Mouse (Mus musculus) liver, adult 2 months (tissue): ENCODE results near the gene Cacna1h. TPM values are rescaled to one million over a fixed set of nuclear protein-coding genes. Genes with fewer than 3 reads are reported as not detected.

Source experiments
- DNase-seq: peaks from one replicate; pipeline ENCODE4 v3.0.0-alpha.2; 2011; ENCODE audit warnings: low read depth, low spot score; ENCODE audit errors: extremely low read depth
- H3K27ac ChIP-seq: fragments of 200-500 bp; replicated peaks from 2 replicates; pipeline ENCODE4 v1.5.1; 2012; ENCODE audit warnings: low read depth, mild to moderate bottlenecking, control low read depth, inconsistent platforms, low read length; ENCODE audit not compliant: insufficient read depth
- H3K27me3 ChIP-seq: fragments of 200-500 bp; 2 replicates; pipeline ENCODE4 v1.6.1; 2012; ENCODE audit warnings: mild to moderate bottlenecking, moderate library complexity, low read length, inconsistent platforms; ENCODE audit not compliant: control insufficient read depth, insufficient read depth
- H3K36me3 ChIP-seq: fragments of 200-500 bp; 2 replicates; pipeline ENCODE4 v1.6.1; 2012; ENCODE audit warnings: low read length, inconsistent platforms; ENCODE audit not compliant: control insufficient read depth, insufficient read depth
- H3K4me1 ChIP-seq: fragments of 200-500 bp; 2 replicates; pipeline ENCODE4 v1.6.1; 2011; ENCODE audit warnings: low read length; ENCODE audit not compliant: control insufficient read depth, insufficient read depth
- H3K4me3 ChIP-seq: fragments of 200-500 bp; 2 replicates; pipeline ENCODE4 v1.5.1; 2011; ENCODE audit warnings: low read depth, mild to moderate bottlenecking, control low read depth, low read length, moderate library complexity; ENCODE audit not compliant: insufficient read depth
- H3K79me2 ChIP-seq: fragments of 200-500 bp; 2 replicates; pipeline ENCODE4 v1.6.1; 2012; ENCODE audit warnings: inconsistent platforms, mild to moderate bottlenecking, low read length, moderate library complexity; ENCODE audit not compliant: control insufficient read depth, insufficient read depth
- H3K9ac ChIP-seq: fragments of 200-500 bp; 2 replicates; pipeline ENCODE4 v1.6.1; 2012; ENCODE audit warnings: low read depth, mild to moderate bottlenecking, control low read depth, inconsistent platforms, low read length
- CTCF ChIP-seq: fragments of 200-500 bp; IDR thresholded peaks from 2 replicates; pipeline ENCODE4 v1.5.1; 2011; ENCODE audit warnings: low read depth, low read length, control low read depth
- POLR2A ChIP-seq: fragments of 200-500 bp; IDR thresholded peaks from 2 replicates; pipeline ENCODE4 v1.6.1; 2011; ENCODE audit warnings: low read length, control low read depth; ENCODE audit not compliant: insufficient read depth; ENCODE audit errors: extremely low read depth
- WGBS: fragments of 180-500 bp; shearing (Covaris S2); methylation state at CpG from one replicate; pipeline ENCODE4 v1.1.7; 2018; 5-methylcytosine and 5-hydroxymethylcytosine counted together
- polyA plus RNA-seq: library from polyadenylated mRNA; depleted of rRNA; stranded (reverse); fragments of >200 nt; gene quantifications from 2 replicates; pipeline ENCODE4 v1.2.3, GENCODE M21; 2012
- total RNA-seq: library from RNA; depleted of rRNA; stranded (reverse); fragments of >200 nt; gene quantifications from 2 replicates; pipeline ENCODE4 v1.2.3, GENCODE M21; 2014

The Cacna1h gene
- total and polyA plus RNA-seq, 2 experiments: 0.05 TPM; not detected in 1

DNA sequence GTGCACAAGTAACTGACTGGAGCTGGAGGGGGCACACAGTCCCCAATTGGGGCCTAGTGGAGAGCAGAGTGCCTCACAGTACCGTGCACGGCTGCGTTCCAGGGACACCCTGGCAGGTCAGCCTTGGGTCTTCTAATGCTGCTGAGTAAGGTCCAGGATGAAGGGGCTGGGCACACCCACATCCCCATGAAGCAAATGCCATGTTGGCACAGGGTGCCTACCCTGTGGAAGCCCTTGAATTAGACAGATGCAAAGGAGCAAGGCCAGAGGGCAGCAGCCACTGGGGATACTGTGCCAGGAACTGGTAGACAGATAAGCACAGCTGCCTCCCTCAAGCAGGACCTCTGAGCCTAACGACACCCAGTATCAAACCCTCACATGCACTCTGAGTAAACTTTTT is 39.1 kb downstream of the Cacna1h start:
- no peak for DNase-seq
- Histone ChIP-seq H3K4me1 (no peaks in the 10 kb centered on the region), H3K27ac (no peak overlapping the region), H3K27me3 (no peaks in the 10 kb centered on the region), H3K79me2 (no peaks in the 10 kb centered on the region), H3K4me3 (no peak overlapping the region), H3K36me3 (no peaks in the 10 kb centered on the region), H3K9ac (no peak overlapping the region)
- WGBS: 78% methylated on average over 4 of the region's 4 CpGs
- no peak for TF ChIP-seq CTCF
- TF ChIP-seq POLR2A: no peak

DNA sequence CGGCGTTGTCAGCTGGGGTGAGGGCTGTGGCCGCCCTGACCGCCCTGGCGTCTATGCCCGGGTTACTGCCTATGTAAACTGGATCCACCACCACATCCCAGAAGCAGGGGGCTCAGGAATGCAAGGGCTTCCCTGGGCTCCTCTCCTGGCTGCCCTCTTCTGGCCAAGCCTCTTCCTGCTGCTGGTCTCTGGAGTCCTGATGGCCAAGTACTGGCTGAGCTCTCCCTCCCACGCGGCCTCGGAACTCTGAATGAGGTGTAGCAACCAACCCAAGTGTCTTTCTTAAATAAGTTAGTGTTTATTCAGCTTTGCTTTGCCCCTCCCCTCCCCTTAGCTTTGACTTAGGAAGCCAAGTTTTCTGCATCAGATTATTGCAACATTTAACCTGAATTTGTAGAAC is 59.6 kb downstream of the Cacna1h start:
- TF ChIP-seq CTCF (no peak), POLR2A (no peak)
- H3K4me3 ChIP-seq: no peak overlapping the region
- no peak overlapping the region for H3K9ac ChIP-seq
- H3K27me3 ChIP-seq: no peaks in the 10 kb centered on the region
- no peaks in the 10 kb centered on the region for H3K79me2 ChIP-seq
- no peak for DNase-seq
- H3K4me1 ChIP-seq: no peaks in the 10 kb centered on the region
- H3K36me3 ChIP-seq: no peaks in the 10 kb centered on the region
- H3K27ac ChIP-seq: no peak overlapping the region
- 33% methylated on average over 9 of the region's 9 CpGs for WGBS

DNA sequence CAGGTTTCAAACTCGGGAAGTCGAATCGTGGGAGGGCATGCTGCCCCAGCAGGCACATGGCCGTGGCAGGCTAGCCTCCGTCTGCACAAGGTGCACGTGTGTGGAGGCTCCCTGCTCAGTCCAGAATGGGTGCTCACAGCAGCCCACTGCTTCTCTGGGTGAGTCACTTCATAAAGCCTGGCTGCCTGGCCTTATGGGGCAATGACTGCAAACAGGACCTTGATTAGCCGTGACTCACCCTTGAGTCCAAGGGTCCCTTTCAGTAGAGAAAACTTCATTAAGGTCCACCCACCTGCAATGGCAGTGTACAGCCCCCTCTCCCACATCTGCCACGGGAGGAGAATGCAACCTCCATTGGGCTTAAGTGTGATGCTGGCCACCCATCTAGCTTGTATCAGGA is 61.1 kb downstream of the Cacna1h start:
- Histone ChIP-seq H3K4me3 (no peak overlapping the region), H3K27me3 (no peaks in the 10 kb centered on the region), H3K9ac (no peak overlapping the region), H3K79me2 (no peaks in the 10 kb centered on the region), H3K27ac (no peak overlapping the region), H3K4me1 (no peaks in the 10 kb centered on the region), H3K36me3 (no peaks in the 10 kb centered on the region)
- no peak for DNase-seq
- WGBS: 35% methylated on average over 8 of the region's 8 CpGs
- TF ChIP-seq CTCF: no peak
- no peak for TF ChIP-seq POLR2A

DNA sequence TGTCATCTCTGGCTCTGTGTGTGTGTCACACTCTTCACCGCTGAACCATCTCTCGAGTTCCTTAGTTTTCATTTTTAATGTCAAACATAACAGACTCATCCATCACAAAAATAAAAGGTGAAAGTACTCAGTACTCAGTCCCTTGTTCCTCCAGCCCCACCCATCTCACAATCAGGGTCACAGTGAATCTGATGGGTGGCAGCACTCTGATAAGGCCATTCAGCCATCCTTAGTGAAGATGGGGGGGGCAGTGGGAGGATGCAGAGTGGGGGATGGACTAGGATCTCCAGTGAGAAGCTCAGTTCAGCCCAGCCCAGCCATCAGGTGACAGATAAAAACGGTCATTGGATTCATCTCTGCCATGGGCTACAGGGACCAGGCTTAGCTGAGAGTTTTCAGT is 64.6 kb downstream of the Cacna1h start, which contains the start of gene Tpsg1:
Gene Tpsg1 (plus strand): TSS at position 301 of the 400 bp plus-strand sequence.
- Histone ChIP-seq H3K27me3 (no peaks in the 10 kb centered on the region), H3K36me3 (no peaks in the 10 kb centered on the region), H3K79me2 (no peaks in the 10 kb centered on the region), H3K9ac (no peak within 1 kb of the TSS), H3K4me3 (no peak within 1 kb of the TSS), H3K27ac (no peak within 1 kb of the TSS), H3K4me1 (no peaks in the 10 kb centered on the region)
- TF ChIP-seq CTCF (no peak), POLR2A (no peak)
- DNase-seq: no peak
- 68% methylated on average over 3 of the region's 3 CpGs for WGBS

DNA sequence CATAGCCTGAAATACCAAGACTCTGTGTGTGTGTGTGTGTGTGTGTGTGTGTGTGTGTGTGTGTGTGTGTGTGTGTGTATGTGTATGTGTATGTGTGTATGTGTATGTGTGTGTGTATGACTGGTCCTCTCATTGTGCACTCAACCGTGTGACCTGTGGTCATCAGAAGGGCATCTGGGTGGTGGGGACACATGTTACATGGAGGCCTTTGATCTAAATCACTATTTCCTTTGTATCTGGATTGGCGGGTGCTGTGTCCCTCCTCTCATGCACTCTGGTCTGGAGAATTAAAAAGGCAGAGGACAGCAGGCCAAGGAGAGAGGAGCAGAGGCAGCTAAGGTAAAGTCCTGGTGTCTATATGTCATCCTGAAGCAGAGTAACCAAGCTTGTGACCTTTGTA is 67.6 kb downstream of the Cacna1h start, which contains the start of gene Tpsb2:
Gene Tpsb2 (plus strand): TSS at position 301 of the 400 bp plus-strand sequence.
- Histone ChIP-seq H3K9ac (no peak within 1 kb of the TSS), H3K27me3 (no peaks in the 10 kb centered on the region), H3K4me1 (no peaks in the 10 kb centered on the region), H3K4me3 (no peak within 1 kb of the TSS), H3K36me3 (no peaks in the 10 kb centered on the region), H3K27ac (no peak within 1 kb of the TSS), H3K79me2 (no peaks in the 10 kb centered on the region)
- DNase-seq: no peak
- 72% methylated on average over 2 of the region's 2 CpGs for WGBS
- TF ChIP-seq CTCF (no peak), POLR2A (no peak)

DNA sequence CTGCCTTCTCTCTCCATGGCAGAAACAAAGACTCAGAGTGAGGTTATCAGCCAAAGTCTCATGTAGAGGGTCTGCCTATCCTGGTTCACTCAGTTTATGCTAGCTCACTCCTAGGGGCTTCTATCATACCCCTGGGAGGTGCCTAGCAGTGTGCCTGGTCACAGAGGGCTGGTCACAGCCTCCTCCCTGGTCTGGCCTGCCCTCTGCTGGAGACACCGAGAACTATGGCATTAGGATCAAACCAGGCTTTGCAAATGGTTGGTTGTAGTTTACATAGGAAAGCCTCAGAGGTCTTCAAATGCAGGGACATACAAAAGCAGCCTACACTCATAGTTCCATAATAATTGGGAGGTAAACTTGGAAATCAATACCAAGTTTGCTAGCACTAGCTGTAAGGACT is 69.9 kb downstream of the Cacna1h start:
- TF ChIP-seq POLR2A (no peak), CTCF (peak; percentile 94)
- Histone ChIP-seq H3K36me3 (no peaks in the 10 kb centered on the region), H3K27me3 (no peaks in the 10 kb centered on the region), H3K4me1 (no peaks in the 10 kb centered on the region), H3K79me2 (no peaks in the 10 kb centered on the region), H3K9ac (no peak overlapping the region), H3K27ac (no peak overlapping the region), H3K4me3 (no peak overlapping the region)
- WGBS: 3% methylated on average over 1 of the region's 1 CpGs
- DNase-seq: peak; percentile 12
